ENCODE assay signal across 9 mouse cellular contexts in the genomic region with DNA sequence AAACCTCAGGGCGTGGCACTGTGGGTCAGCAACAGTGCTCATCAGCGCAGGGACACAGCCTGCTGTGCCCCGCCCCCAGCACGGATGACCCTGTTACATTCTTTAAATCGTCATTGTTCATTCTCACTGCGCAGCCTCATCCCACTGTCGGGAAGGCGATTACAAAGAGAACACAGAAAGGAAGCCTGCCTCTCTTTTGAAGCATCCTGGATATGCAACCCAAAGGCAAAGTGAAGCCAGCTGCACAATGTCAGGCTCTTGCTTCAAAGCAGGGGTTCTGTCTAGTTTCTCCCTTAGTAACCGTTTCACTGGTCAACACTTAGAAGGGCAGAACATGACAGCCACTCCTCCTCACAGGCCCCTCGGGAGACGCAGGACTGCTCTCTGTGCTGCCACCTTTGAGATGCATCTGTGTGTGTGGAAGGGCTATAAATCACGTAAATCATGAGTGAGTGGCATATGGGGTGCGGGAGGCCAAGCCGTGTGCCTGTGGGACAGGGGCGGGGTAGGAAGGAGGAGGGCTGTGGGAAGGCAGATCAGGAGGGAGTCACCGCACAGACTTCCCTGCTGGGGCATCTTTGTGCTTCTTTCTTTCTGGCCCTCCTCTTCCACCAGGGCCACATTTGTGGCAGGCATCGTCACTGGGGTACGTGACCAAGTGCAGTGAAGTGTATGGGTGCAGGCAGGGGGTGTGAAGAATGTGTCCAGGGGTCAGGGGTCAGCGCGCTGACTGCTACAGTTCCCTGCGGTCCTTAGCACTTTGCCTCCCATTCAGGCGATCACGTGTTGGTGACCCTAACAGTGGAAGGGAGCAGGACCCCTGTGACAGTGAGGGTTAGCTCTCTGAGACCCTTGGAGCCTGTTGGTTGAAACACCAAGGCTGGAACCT.
DNase-seq lines count a peak whose midpoint lies in the region; ATAC-seq lines count a peak whose summit lies in the region.
"Had no signal": no experiment of that assay in that cellular context is flagged by ENCODE, and none has a peak within 500 bp of the region (broad histone marks: within the 10 kb centered on the region; RNA-seq: fewer than 3 reads in every experiment).

No protein-coding gene starts in this region.

- 54% methylated on average over 23 of the region's 23 CpGs for WGBS in embryonic facial prominence, embryonic 10.5 days
- WGBS in intestine, embryonic 16.5 days, result 29% methylated on average over 23 of the region's 23 CpGs
- WGBS in neural tube, embryonic 15.5 days, result 22% methylated on average over 23 of the region's 23 CpGs

- H3K36me3 ChIP-seq in embryonic facial prominence, embryonic 10.5 days (replicated peaks), result no peaks in the 10 kb centered on the region
- no peaks in the 10 kb centered on the region for H3K36me3 ChIP-seq in intestine, embryonic 16.5 days (ENCODE audit: control insufficient read depth, insufficient read depth, low read length)
- no peaks in the 10 kb centered on the region for H3K36me3 ChIP-seq in neural tube, embryonic 15.5 days

- peak overlapping the region; percentile 52; the same call in 1 of the 2 replicates for H3K27ac ChIP-seq in embryonic facial prominence, embryonic 10.5 days (replicated peaks)
- H3K27ac ChIP-seq in intestine, embryonic 16.5 days (ENCODE audit: low read length), result no peak overlapping the region
- 0 out of 2 replicates have a peak overlapping the region, but pooled peaks have one; percentile 1 for H3K27ac ChIP-seq in neural tube, embryonic 15.5 days (replicated peaks)

- peak; percentile 53 for ATAC-seq in intestine, embryonic 16.5 days
- no peak; the same call in 1 of the 2 replicates for ATAC-seq in neural tube, embryonic 15.5 days (ENCODE audit: low FRiP score)

- peaks cover 51% of the 10 kb centered on the region for H3K4me1 ChIP-seq in embryonic facial prominence, embryonic 10.5 days
- H3K4me1 ChIP-seq in intestine, embryonic 16.5 days (ENCODE audit: control insufficient read depth, insufficient read depth, low read length), result peaks cover 6% of the 10 kb centered on the region
- peaks cover 32% of the 10 kb centered on the region for H3K4me1 ChIP-seq in neural tube, embryonic 15.5 days

- no peak overlapping the region for H3K4me3 ChIP-seq in embryonic facial prominence, embryonic 10.5 days
- H3K4me3 ChIP-seq in intestine, embryonic 16.5 days (ENCODE audit: low read length), result no peak overlapping the region
- no peak overlapping the region for H3K4me3 ChIP-seq in neural tube, embryonic 15.5 days (replicated peaks)
- H3K4me3 ChIP-seq: erythroblast, embryonic 14.5 days had no signal

- H3K4me2 ChIP-seq in intestine, embryonic 16.5 days (ENCODE audit: low read depth, low read length), result no peak overlapping the region
- H3K4me2 ChIP-seq in neural tube, embryonic 15.5 days, result peak overlapping the region; percentile 18

- no peaks in the 10 kb centered on the region for H3K9me3 ChIP-seq in embryonic facial prominence, embryonic 10.5 days
- no peaks in the 10 kb centered on the region for H3K9me3 ChIP-seq in intestine, embryonic 16.5 days (ENCODE audit: control insufficient read depth, low read length)
- H3K9me3 ChIP-seq in neural tube, embryonic 15.5 days (replicated peaks), result no peaks in the 10 kb centered on the region

- H3K27me3 ChIP-seq in embryonic facial prominence, embryonic 10.5 days (replicated peaks; ENCODE audit: low read depth, poor library complexity, severe bottlenecking), result no peaks in the 10 kb centered on the region
- no peaks in the 10 kb centered on the region for H3K27me3 ChIP-seq in intestine, embryonic 16.5 days (replicated peaks; ENCODE audit: control insufficient read depth, insufficient read depth, low read length)
- H3K27me3 ChIP-seq in neural tube, embryonic 15.5 days (replicated peaks), result no peaks in the 10 kb centered on the region

- peak overlapping the region; percentile 9; the same call in 1 of the 2 replicates for H3K9ac ChIP-seq in intestine, embryonic 16.5 days (ENCODE audit: low read depth, low read length)
- H3K9ac ChIP-seq in neural tube, embryonic 15.5 days (replicated peaks), result 0 out of 2 replicates have a peak overlapping the region, but pooled peaks have one; percentile 1

- peak; percentile 26 for DNase-seq in kidney, postnatal 14 days
- DNase-seq in kidney, adult 18-20 months, result no peak
- peak; percentile 29 for DNase-seq in embryonic facial prominence, embryonic 10.5 days (ENCODE audit: low spot score)
- no peak for DNase-seq in urinary bladder, postnatal 14 days (ENCODE audit: low spot score)
- DNase-seq in layer of hippocampus, adult 8-10 months (ENCODE audit: low spot score in 2 of 2), result no peak
- DNase-seq: layer of hippocampus, adult 9-11 months had no signal

Comparison
In these comparisons a context has a peak if more than half of its experiments do, and no peak if none do; other contexts are left out.
1. DNase-seq: peak in kidney, postnatal 14 days (single experiment) and embryonic facial prominence, embryonic 10.5 days (single experiment); none in kidney, adult 18-20 months (single experiment), urinary bladder, postnatal 14 days (single experiment) and layer of hippocampus, adult 8-10 months (0 of 2).